Mouse (Mus musculus): ENCODE data around the gene Naif1. TPM values are rescaled to one million over a fixed set of nuclear protein-coding genes. Genes with fewer than 3 reads are reported as not detected.
A peak's percentile ranks its signal among the peaks of the same experiment; 100 is the strongest.

Gene Naif1
- polyA plus RNA-seq, 1 experiment from 2014 or later, result 4.5 TPM

DNA sequence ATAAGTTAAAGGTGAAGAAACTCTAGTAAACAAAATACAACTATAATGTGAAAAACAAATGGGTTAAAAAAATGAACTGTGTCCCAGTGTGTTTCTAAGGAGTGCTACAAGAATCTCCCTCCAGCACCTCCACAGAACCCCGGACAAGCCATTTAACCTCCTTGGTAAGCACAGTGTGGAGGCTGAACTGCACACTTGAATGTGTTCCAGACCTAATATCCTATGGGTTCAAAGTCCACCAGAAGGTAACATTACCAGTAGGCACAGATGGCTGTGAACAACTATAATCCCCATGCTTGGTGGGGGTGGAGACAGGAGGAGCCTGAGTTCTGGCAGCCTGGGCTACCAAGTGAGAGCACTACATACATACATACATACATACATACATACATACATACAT lies 9.6 kb upstream of the Naif1 start:
- no peak overlapping the region for H3K27ac ChIP-seq (replicated peaks in 1 of 2; ENCODE audit: control insufficient read depth in 1 of 2, insufficient read depth in 1 of 2, low read depth in 2 of 2, low read length in 2 of 2)
- peaks cover 0 to 15% of the 10 kb centered on the region in 2 experiments; a peak in 3 of 4 replicates for H3K4me1 ChIP-seq (ENCODE audit: control insufficient read depth in 2 of 2, insufficient read depth in 2 of 2, low read length in 2 of 2)
- no peak for ATAC-seq (ENCODE audit: insufficient number of reproducible peaks, insufficient read depth, low FRiP score, low read depth)
- H3K27me3 ChIP-seq (ENCODE audit: control insufficient read depth, insufficient read depth, low read length), result no peaks in the 10 kb centered on the region
- peaks cover 13% of the 10 kb centered on the region; the same call in 1 of the 2 replicates for H3K36me3 ChIP-seq (ENCODE audit: control insufficient read depth, insufficient read depth, low read length)
- H3K4me3 ChIP-seq (ENCODE audit: control insufficient read depth in 1 of 2, insufficient read depth in 1 of 2, low read depth in 1 of 2, low read length in 2 of 2), result no peak overlapping the region
- WGBS, result 83% methylated on average over 1 of the region's 1 CpGs
- no peak overlapping the region for H3K4me2 ChIP-seq (ENCODE audit: low read length)
- no peak overlapping the region for H3K9ac ChIP-seq (ENCODE audit: low read length)
- no peaks in the 10 kb centered on the region for H3K9me3 ChIP-seq (ENCODE audit: control insufficient read depth, low read length)

DNA sequence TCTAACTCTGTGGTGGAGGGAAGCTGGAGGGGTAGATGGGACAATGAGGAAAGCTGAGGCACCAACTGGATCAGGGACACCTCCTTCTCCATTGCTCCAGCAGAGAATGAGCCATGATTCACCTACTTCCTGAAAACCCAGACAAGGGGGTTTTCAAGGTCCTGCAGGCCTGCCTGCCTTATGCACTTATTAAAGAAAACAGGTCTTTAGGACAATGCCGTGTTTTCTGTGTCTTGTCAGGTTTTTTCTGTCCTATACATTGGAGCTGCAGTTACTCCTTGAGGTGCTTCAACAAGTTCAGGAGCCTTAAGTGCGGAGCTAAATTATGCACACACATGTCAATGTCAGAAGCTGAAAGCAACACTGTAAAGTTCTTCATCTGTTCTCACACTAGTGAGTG lies 8.7 kb upstream of the Naif1 start:
- H3K4me1 ChIP-seq (ENCODE audit: control insufficient read depth in 2 of 2, insufficient read depth in 2 of 2, low read length in 2 of 2), result peaks cover under 1 to 15% of the 10 kb centered on the region in 2 experiments
- 78% methylated on average over 2 of the region's 2 CpGs for WGBS
- no peak overlapping the region for H3K4me3 ChIP-seq (ENCODE audit: control insufficient read depth in 1 of 2, insufficient read depth in 1 of 2, low read depth in 1 of 2, low read length in 2 of 2)
- no peak overlapping the region for H3K27ac ChIP-seq (replicated peaks in 1 of 2; ENCODE audit: control insufficient read depth in 1 of 2, insufficient read depth in 1 of 2, low read depth in 2 of 2, low read length in 2 of 2)
- no peaks in the 10 kb centered on the region for H3K27me3 ChIP-seq (ENCODE audit: control insufficient read depth, insufficient read depth, low read length)
- H3K36me3 ChIP-seq (ENCODE audit: control insufficient read depth, insufficient read depth, low read length), result peaks cover 13% of the 10 kb centered on the region; the same call in 1 of the 2 replicates
- no peak overlapping the region for H3K4me2 ChIP-seq (ENCODE audit: low read length)
- no peak for ATAC-seq (ENCODE audit: insufficient number of reproducible peaks, insufficient read depth, low FRiP score, low read depth)
- no peak overlapping the region for H3K9ac ChIP-seq (ENCODE audit: low read length)
- no peaks in the 10 kb centered on the region for H3K9me3 ChIP-seq (ENCODE audit: control insufficient read depth, low read length)

DNA sequence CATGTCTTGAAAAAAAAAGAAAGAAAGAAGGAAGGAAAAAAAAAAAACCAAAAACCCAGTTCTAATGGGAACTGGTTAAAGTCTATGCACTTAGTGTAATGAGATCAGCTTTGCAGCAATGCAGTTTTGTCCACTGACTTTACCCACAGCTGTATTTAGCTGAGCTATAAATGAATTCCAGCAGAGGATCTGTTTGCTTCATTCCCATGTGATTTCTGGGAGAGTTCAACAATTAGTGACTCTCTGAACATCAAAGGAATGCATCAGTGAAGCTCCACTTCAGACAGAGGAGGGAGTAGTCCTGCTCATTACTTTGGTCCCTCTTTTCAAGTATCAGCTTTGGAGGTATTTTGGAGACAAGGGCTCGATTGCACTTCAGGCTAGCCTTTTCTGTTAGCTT lies 4.7 kb upstream of the Naif1 start:
- Histone ChIP-seq H3K9ac (ENCODE audit: low read length) (no peak overlapping the region), H3K9me3 (ENCODE audit: control insufficient read depth, low read length) (no peaks in the 10 kb centered on the region), H3K27ac (replicated peaks in 1 of 2; ENCODE audit: control insufficient read depth in 1 of 2, insufficient read depth in 1 of 2, low read depth in 2 of 2, low read length in 2 of 2) (no peak overlapping the region), H3K36me3 (ENCODE audit: control insufficient read depth, insufficient read depth, low read length) (peaks cover 13% of the 10 kb centered on the region; the same call in 1 of the 2 replicates), H3K27me3 (ENCODE audit: control insufficient read depth, insufficient read depth, low read length) (no peaks in the 10 kb centered on the region), H3K4me1 (ENCODE audit: control insufficient read depth in 2 of 2, insufficient read depth in 2 of 2, low read length in 2 of 2) (peaks cover 7 to 25% of the 10 kb centered on the region in 2 experiments), H3K4me2 (ENCODE audit: low read length) (no peak overlapping the region), H3K4me3 (ENCODE audit: control insufficient read depth in 1 of 2, insufficient read depth in 1 of 2, low read depth in 1 of 2, low read length in 2 of 2) (no peak overlapping the region)
- no peak for ATAC-seq (ENCODE audit: insufficient number of reproducible peaks, insufficient read depth, low FRiP score, low read depth)
- WGBS, result 61% methylated on average over 1 of the region's 1 CpGs

DNA sequence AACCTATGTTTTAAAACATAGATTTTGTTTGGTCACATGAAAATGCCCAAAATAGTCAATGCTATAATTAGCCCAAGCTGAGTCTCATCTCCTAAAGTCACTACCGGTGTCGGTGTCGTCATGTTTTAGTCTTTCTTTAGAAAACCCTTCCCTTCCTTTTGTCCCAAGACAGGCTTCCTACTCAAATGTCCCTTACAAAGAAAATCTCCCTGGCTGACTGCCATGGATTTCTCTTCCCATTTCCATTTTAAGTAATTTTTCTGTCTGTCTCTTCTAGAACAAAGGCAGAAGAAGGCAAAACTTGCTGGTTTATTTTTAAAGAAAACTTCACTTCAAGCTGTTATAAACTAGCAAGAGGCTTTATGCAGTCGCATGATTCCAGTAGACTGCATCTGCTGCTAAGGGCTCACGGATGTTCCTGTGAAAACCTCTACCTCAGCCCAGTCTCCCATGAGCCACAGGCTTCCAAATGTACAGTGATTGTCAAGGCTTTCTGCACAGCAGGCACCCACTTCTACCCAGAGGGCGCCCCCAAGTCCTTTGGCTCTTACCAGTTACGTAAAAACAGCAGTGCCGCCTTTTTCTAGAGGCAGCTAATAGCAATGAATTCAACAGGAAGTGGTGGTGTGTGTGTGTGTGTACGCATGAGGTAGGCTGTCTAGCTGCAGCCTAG lies 2.9 kb upstream of the Naif1 start:
- Histone ChIP-seq H3K9ac (ENCODE audit: low read length) (peak overlapping the region; percentile 64), H3K4me2 (ENCODE audit: low read length) (peak overlapping the region; percentile 52), H3K27ac (replicated peaks in 1 of 2; ENCODE audit: control insufficient read depth in 1 of 2, insufficient read depth in 1 of 2, low read depth in 2 of 2, low read length in 2 of 2) (peak overlapping the region; percentile 79 to 94), H3K9me3 (ENCODE audit: control insufficient read depth, low read length) (no peaks in the 10 kb centered on the region), H3K4me1 (ENCODE audit: control insufficient read depth in 2 of 2, insufficient read depth in 2 of 2, low read length in 2 of 2) (peaks cover 11 to 30% of the 10 kb centered on the region in 2 experiments), H3K36me3 (ENCODE audit: control insufficient read depth, insufficient read depth, low read length) (peaks cover 13% of the 10 kb centered on the region; the same call in 1 of the 2 replicates), H3K4me3 (ENCODE audit: control insufficient read depth in 1 of 2, insufficient read depth in 1 of 2, low read depth in 1 of 2, low read length in 2 of 2) (no peak overlapping the region), H3K27me3 (ENCODE audit: control insufficient read depth, insufficient read depth, low read length) (no peaks in the 10 kb centered on the region)
- WGBS, result 30% methylated on average over 9 of the region's 9 CpGs
- no peak for ATAC-seq (ENCODE audit: insufficient number of reproducible peaks, insufficient read depth, low FRiP score, low read depth)

DNA sequence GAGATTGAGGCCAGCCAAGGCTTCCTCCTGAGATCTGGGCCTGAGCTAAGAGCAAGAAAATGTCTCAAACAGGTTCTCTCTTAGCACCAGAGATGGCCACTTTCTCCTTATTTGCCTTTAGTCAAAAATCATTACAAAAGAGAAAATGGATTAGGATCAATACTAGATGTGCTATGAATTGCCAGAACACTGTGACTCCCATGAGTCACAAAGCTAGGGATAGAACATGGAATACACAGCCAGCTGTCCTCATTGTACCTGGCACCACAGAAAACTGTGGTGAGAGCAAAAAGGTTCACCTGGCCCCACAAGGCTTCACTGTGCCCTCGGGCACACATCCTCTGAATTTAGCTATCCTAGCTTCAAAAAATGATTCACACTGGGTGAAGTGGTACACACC lies 1.8 kb upstream of the Naif1 start:
- H3K27ac ChIP-seq (replicated peaks in 1 of 2; ENCODE audit: control insufficient read depth in 1 of 2, insufficient read depth in 1 of 2, low read depth in 2 of 2, low read length in 2 of 2), result peak overlapping the region in 1 of 2 experiments; percentile 19; a peak in 1 of 4 replicates
- WGBS, result 81% methylated on average over 1 of the region's 1 CpGs
- no peaks in the 10 kb centered on the region for H3K27me3 ChIP-seq (ENCODE audit: control insufficient read depth, insufficient read depth, low read length)
- peaks cover 13% of the 10 kb centered on the region; the same call in 1 of the 2 replicates for H3K36me3 ChIP-seq (ENCODE audit: control insufficient read depth, insufficient read depth, low read length)
- no peaks in the 10 kb centered on the region for H3K9me3 ChIP-seq (ENCODE audit: control insufficient read depth, low read length)
- H3K4me3 ChIP-seq (ENCODE audit: control insufficient read depth in 1 of 2, insufficient read depth in 1 of 2, low read depth in 1 of 2, low read length in 2 of 2), result no peak overlapping the region
- no peak overlapping the region for H3K4me2 ChIP-seq (ENCODE audit: low read length)
- H3K4me1 ChIP-seq (ENCODE audit: control insufficient read depth in 2 of 2, insufficient read depth in 2 of 2, low read length in 2 of 2), result peaks cover 17 to 41% of the 10 kb centered on the region in 2 experiments
- no peak for ATAC-seq (ENCODE audit: insufficient number of reproducible peaks, insufficient read depth, low FRiP score, low read depth)
- no peak overlapping the region for H3K9ac ChIP-seq (ENCODE audit: low read length)

DNA sequence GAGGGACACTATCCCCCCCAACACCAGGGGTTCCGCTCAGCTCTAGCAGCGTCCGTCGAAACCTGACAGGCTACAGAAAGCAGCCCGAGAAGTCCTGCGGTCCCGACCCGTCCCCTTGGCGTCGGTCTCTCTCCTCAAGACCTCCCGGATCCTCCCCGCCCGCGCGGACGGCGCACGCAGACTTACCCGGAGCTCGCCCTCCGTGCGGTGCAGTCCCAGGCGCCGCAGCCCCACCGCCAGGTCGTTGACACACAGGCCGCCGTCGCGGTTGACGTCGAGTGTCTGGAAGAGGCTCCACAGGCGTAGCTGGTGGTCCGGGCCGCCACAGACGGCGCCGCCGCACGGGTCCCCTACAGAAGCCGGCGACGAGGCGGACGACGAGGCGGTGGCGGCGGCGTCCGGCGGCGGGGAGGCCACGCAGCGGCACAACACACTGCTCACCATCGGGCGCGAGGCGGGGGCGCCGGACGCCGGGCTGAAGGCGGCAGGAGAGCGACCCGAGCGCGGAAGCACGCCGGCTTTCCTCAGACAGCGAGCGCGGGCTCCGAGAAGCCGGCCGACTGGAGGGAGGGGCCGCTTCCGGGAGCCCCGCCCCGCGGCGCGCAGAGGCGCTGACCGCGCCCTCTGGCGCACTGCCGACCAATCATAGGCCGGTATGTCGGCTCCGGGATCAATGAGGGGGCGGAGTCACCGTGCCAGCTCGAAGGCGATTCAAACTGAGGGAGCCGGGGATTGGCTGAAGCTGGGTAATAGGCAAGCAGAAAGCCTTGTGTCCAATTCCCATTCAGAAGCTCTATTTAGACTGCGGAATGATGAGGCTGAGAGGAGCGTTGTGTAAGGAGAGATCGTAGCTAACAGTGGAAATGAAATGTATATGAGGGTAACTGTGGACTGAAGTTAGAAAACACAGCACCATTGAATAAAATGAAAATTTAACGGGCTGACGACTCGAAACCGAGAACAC lies 906 bp downstream of the Naif1 start, which contains the start of gene Slc25a25:
Gene Slc25a25, minus strand, starts transcription at position 565 of the 964 bp plus-strand sequence.
- H3K4me1 ChIP-seq (ENCODE audit: control insufficient read depth in 2 of 2, insufficient read depth in 2 of 2, low read length in 2 of 2), result peaks cover 22 to 54% of the 10 kb centered on the region in 2 experiments
- H3K27ac ChIP-seq (replicated peaks in 1 of 2; ENCODE audit: control insufficient read depth in 1 of 2, insufficient read depth in 1 of 2, low read depth in 2 of 2, low read length in 2 of 2), result peak within 1 kb of the TSS; percentile 94 to 97
- ATAC-seq (ENCODE audit: insufficient number of reproducible peaks, insufficient read depth, low FRiP score, low read depth), result peak; percentile 86
- peak within 1 kb of the TSS; percentile 94 for H3K4me2 ChIP-seq (ENCODE audit: low read length)
- H3K9me3 ChIP-seq (ENCODE audit: control insufficient read depth, low read length), result no peaks in the 10 kb centered on the region
- no peaks in the 10 kb centered on the region for H3K27me3 ChIP-seq (ENCODE audit: control insufficient read depth, insufficient read depth, low read length)
- under 1% methylated on average over 103 of the region's 103 CpGs for WGBS
- H3K4me3 ChIP-seq (ENCODE audit: control insufficient read depth in 1 of 2, insufficient read depth in 1 of 2, low read depth in 1 of 2, low read length in 2 of 2), result peak within 1 kb of the TSS; percentile 64 to 82
- peak within 1 kb of the TSS; percentile 87 for H3K9ac ChIP-seq (ENCODE audit: low read length)
- H3K36me3 ChIP-seq (ENCODE audit: control insufficient read depth, insufficient read depth, low read length), result peaks cover 7% of the 10 kb centered on the region

DNA sequence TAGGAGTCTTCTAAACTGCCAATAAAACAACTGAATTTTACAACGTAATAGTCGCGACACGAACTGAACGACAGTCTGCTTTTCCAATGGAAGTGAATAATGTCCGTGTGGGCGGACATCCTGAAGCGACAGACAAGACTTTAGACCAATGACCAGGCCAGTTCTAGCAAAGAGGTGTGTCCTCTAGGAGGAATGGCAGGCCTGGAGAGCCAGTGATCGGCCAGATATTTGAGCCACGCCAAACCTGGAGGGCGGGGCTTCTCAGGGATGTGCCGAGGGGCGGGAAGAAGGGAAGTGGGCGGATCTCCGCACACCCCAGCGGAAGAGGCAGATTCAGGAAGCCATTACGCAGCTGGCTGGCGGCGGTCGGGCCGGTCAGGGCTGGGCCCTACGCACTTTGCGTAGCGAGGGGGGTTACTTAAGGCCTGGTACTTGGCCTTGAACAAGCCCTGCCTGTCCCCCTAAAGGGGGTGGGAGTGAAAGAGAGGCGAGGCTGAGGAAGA lies 1.7 kb downstream of the Naif1 start:
- ATAC-seq (ENCODE audit: insufficient number of reproducible peaks, insufficient read depth, low FRiP score, low read depth), result peak; percentile 94
- peaks cover 14% of the 10 kb centered on the region for H3K36me3 ChIP-seq (ENCODE audit: control insufficient read depth, insufficient read depth, low read length)
- H3K27ac ChIP-seq (replicated peaks in 1 of 2; ENCODE audit: control insufficient read depth in 1 of 2, insufficient read depth in 1 of 2, low read depth in 2 of 2, low read length in 2 of 2), result peak overlapping the region; percentile 94 to 97
- peak overlapping the region; percentile 94 for H3K4me2 ChIP-seq (ENCODE audit: low read length)
- peaks cover 20 to 50% of the 10 kb centered on the region in 2 experiments for H3K4me1 ChIP-seq (ENCODE audit: control insufficient read depth in 2 of 2, insufficient read depth in 2 of 2, low read length in 2 of 2)
- no peaks in the 10 kb centered on the region for H3K9me3 ChIP-seq (ENCODE audit: control insufficient read depth, low read length)
- H3K4me3 ChIP-seq (ENCODE audit: control insufficient read depth in 1 of 2, insufficient read depth in 1 of 2, low read depth in 1 of 2, low read length in 2 of 2), result peak overlapping the region; percentile 50 to 82
- under 1% methylated on average over 25 of the region's 25 CpGs for WGBS
- H3K27me3 ChIP-seq (ENCODE audit: control insufficient read depth, insufficient read depth, low read length), result no peaks in the 10 kb centered on the region
- H3K9ac ChIP-seq (ENCODE audit: low read length), result peak overlapping the region; percentile 87

Measured in heart, embryonic 14.5 days (tissue).